Mouse (Mus musculus) midbrain, embryonic 11.5 days (tissue): ENCODE measurements around the gene Itga11. TPM values are rescaled to one million over a fixed set of nuclear protein-coding genes. Genes with fewer than 3 reads are reported as not detected.
"Not testable (repeated sequence)": the region's sequence is repeated elsewhere in the genome, so short reads cannot be mapped to it uniquely, and the experiment has no call there.

Experiments used
- ATAC-seq: fragments of 200-750 bp; cut with Nextera tagmentation; 2 replicates; pipeline ENCODE4 v1.8.0; 2017; ENCODE audit warnings: moderate TSS enrichment, moderate library complexity; ENCODE audit not compliant: low FRiP score
- DNase-seq: peaks from one replicate; pipeline ENCODE4 v3.0.0; 2015; ENCODE audit warnings: low spot score; ENCODE audit errors: missing footprints
- H3K27ac ChIP-seq: fragments of 300-500 bp; sonication (generic); 2 replicates; pipeline ENCODE4 v1.5.1; 2014; ENCODE audit warnings: low read depth, low read length
- H3K27me3 ChIP-seq: fragments of 300-500 bp; sonication (generic); 2 replicates; pipeline ENCODE4 v1.6.1; 2014; ENCODE audit warnings: mild to moderate bottlenecking, low read length, moderate library complexity, mixed read lengths; ENCODE audit not compliant: control insufficient read depth, insufficient read depth
- H3K36me3 ChIP-seq: fragments of 300-500 bp; sonication (generic); 2 replicates; pipeline ENCODE4 v1.6.1; 2014; ENCODE audit warnings: mild to moderate bottlenecking, low read length, moderate library complexity, mixed read lengths; ENCODE audit not compliant: control insufficient read depth, insufficient read depth
- H3K4me1 ChIP-seq: fragments of 300-500 bp; sonication (generic); 2 replicates; pipeline ENCODE4 v1.6.1; 2014; ENCODE audit warnings: low read length; ENCODE audit not compliant: control insufficient read depth, insufficient read depth
- H3K4me2 ChIP-seq: fragments of 300-500 bp; sonication (generic); 2 replicates; pipeline ENCODE4 v1.6.1; 2014; ENCODE audit warnings: mild to moderate bottlenecking, moderate library complexity
- H3K4me3 ChIP-seq: fragments of 300-500 bp; sonication (generic); 2 replicates; pipeline ENCODE4 v1.5.1; 2014; ENCODE audit warnings: low read depth, low read length
- H3K9ac ChIP-seq: fragments of 300-500 bp; sonication (generic); 2 replicates; pipeline ENCODE4 v1.6.1; 2014; ENCODE audit warnings: low read length
- H3K9me3 ChIP-seq: fragments of 300-500 bp; sonication (generic); 2 replicates; pipeline ENCODE4 v1.6.1; 2016; ENCODE audit warnings: low read length; ENCODE audit not compliant: control insufficient read depth
- WGBS: fragments of 180-500 bp; shearing (Covaris S2); extraction: QIAGEN DNeasy Blood & Tissue Kit; methylation state at CpG from one replicate; pipeline ENCODE4 v1.1.7; 2014; 5-methylcytosine and 5-hydroxymethylcytosine counted together
- polyA plus RNA-seq: library from polyadenylated mRNA; unstranded; fragments of >200 nt; fragmentation: Nextera tagmentation; extraction: Ambion mirVana; gene quantifications from 2 replicates; pipeline ENCODE4 v1.2.1, GENCODE M21; 2014

Itga11 gene
- polyA plus RNA-seq, 1 experiment from 2014 or later = 2.4 TPM

DNA sequence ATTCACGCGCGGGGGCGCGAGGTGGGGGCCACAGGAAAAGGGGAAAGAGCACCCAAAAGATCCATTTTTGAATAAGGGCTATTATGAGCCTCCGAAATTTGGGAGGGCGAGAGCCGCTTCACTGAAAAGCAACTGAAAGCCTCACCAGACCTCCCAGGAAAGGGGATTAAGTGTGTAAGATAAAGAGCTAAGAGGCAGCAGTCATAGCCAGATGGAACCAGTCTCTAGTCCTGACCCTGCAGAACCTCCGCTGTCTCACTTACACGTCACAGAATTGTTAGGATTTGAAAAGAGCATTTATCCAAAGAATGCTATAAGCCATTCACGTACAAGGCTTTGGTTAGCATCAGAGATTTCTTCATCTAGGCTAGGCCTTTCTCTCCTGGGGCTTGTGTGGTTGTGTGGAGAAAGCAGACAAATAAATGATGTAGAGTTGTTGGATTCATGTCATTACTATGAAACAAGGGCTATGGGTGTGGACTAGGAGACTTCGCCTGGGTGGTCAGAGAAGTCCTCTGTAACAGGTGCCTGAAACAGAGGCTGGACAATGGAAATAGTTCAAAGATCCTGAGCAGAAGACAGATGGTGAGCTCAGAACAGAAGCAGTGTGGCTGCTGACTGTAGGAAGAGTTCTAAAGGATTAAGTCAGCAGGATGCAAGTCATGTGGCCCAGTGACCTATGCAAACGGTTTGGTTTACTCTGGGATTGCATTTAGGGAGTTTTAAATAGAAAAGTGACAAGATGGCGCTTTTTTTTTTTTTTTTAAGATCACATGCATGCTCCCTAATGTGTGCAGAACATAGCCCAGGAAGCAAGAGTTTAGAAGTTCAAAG, 134.8 kb downstream of the Itga11 start:
- WGBS = 4% methylated on average over 14 of the region's 14 CpGs

DNA sequence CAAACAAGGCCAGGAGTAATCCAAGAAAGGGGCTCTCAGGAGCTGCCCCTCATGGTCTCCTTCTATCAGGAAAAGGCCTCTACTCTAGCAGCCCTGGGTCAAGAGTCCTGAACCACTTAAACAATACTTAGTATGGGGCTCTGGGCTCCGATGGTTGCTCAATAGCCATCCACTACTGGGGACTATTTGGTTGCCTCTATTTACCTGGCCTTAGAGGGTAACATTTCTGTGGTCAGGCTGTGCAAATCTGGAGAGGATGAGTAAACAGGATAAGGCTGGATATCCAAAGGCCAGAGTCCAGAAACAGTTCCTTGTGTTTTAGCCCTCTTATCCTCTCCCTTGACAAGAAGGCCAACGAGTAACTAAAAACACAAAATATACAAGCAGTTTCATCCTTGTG, 137.1 kb downstream of the Itga11 start:
- no peak for ATAC-seq
- Histone ChIP-seq H3K4me2 (no peak overlapping the region), H3K27ac (no peak overlapping the region), H3K9me3 (no peaks in the 10 kb centered on the region), H3K9ac (no peak overlapping the region), H3K4me1 (peaks cover 8% of the 10 kb centered on the region), H3K27me3 (no peaks in the 10 kb centered on the region), H3K36me3 (no peaks in the 10 kb centered on the region), H3K4me3 (no peak overlapping the region)
- WGBS = 76% methylated on average over 2 of the region's 2 CpGs
- no peak for DNase-seq

More for the DNA sequence above, 134.8 kb downstream of the Itga11 start:
- peak overlapping the region; percentile 95 for H3K9ac ChIP-seq
- peak overlapping the region; percentile 99 for H3K4me3 ChIP-seq
- H3K27ac ChIP-seq = peak overlapping the region; percentile 96
- peaks cover 14% of the 10 kb centered on the region for H3K4me1 ChIP-seq
- DNase-seq (peak; percentile 93), ATAC-seq (peak; percentile 51)
- H3K36me3 ChIP-seq = no peaks in the 10 kb centered on the region
- no peaks in the 10 kb centered on the region for H3K9me3 ChIP-seq
- H3K27me3 ChIP-seq = no peaks in the 10 kb centered on the region
- H3K4me2 ChIP-seq = peak overlapping the region; percentile 90

DNA sequence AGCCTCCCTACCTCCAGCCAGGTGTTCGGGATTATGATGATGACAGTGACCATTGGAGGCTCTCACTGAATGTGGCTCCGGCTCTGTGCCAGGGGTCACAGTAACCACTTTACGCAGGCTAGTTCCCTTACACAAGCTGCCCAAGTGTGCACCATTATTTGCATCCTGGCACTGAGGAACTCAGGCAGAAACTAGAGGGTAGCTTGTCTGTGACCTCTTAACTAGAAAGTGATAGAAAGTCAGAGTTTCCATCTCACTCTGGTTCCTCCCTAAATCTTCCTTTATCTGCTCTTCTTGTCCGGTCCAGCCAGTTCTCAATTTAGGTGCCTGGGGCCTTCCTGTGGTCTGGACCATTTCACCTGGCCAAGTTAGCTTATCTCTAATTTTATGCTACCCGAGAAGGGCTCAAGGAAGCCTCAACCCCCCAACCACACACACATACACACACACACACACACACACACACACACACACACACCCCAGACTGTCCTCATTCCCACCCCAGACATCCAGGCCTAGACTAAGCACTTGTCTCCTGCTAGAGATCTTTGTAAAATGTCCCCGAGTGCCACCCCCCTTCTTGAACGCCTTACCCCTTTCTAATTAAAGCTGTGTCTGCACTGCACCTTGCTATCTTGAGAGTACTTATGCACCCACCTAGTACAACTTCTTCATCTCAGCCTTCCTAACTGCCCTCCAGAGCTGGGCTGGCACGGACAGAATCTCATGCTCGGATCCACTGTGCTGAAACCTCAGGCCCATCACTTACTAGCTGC, 138.9 kb downstream of the Itga11 start:
- WGBS = 83% methylated on average over 9 of the region's 9 CpGs
- ATAC-seq (no peak), DNase-seq (no peak)
- Histone ChIP-seq H3K9me3 (no peaks in the 10 kb centered on the region), H3K4me2 (no peak overlapping the region), H3K36me3 (no peaks in the 10 kb centered on the region), H3K27ac (no peak overlapping the region), H3K9ac (no peak overlapping the region), H3K4me1 (peaks cover 8% of the 10 kb centered on the region), H3K4me3 (no peak overlapping the region), H3K27me3 (no peaks in the 10 kb centered on the region)

DNA sequence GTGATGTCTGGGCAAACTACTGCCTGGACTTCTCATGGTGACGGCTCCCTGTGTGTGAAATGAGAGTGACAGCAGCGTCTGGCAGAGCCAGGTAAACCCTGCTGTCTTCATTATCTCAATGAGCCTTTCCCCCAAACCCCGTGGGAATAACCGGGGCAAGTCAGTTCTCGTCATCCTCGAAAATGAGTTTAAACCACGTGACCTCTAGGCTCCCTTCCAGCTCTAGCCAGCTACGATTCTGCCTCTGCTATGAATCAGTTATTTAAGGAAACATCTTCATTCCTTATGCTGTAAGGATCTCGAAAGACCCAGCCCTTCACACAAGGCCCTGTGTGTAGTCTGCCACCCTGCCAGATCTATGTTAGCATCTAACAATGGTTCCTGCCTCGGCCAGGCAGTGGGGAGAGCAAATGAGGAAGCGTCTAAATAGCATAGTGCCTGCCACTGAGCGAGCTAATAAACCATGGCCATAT, 139.5 kb downstream of the Itga11 start:
- no peak for ATAC-seq
- 77% methylated on average over 12 of the region's 12 CpGs for WGBS
- DNase-seq = no peak

DNA sequence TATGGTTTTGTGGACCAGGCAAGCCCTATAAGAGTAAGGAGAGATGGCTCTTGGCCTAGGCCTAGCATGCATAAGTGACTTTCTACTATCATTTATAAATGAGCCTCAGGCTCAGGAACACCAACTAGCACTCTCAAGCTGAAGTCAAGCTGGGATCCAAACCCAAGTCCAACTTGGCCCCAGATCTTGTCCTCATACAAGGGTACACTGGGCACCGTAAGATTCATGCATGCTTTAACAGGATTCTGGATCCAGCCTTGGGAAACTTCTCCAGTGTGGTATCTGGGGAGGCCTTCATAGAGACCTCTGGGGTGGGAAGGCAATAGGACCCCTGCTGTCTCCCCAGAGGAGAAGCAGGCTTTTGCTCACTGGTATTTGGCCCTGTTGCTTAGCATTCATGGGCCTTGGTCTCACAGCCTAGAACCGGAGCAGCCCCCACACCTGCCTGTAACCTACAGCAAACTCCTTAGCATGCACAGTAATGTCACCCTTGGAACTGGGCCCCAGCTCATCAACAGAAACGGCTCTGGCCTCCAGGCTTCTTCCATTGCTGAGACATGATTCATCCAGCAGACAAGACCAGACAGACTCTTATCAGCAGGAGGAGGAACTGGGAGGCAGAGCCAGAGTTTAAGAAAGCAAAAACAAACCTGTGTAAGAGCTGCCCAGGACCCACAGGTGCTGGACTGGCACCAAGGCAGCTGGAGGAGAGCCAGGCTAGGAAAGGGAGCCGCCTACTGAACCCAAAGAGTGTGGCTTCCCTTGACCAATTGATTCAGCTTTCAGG, 140.4 kb downstream of the Itga11 start:
- H3K9ac ChIP-seq = no peak overlapping the region
- no peak overlapping the region for H3K4me2 ChIP-seq
- 81% methylated on average over 4 of the region's 4 CpGs for WGBS
- no peak overlapping the region for H3K27ac ChIP-seq
- no peaks in the 10 kb centered on the region for H3K9me3 ChIP-seq
- DNase-seq (no peak), ATAC-seq (no peak)
- no peaks in the 10 kb centered on the region for H3K36me3 ChIP-seq
- H3K4me1 ChIP-seq = no peaks in the 10 kb centered on the region
- H3K27me3 ChIP-seq = no peaks in the 10 kb centered on the region
- H3K4me3 ChIP-seq = no peak overlapping the region

More for the DNA sequence above, 139.5 kb downstream of the Itga11 start:
- Histone ChIP-seq H3K4me3 (no peak overlapping the region), H3K9ac (no peak overlapping the region), H3K27me3 (no peaks in the 10 kb centered on the region), H3K27ac (no peak overlapping the region), H3K4me2 (no peak overlapping the region), H3K36me3 (no peaks in the 10 kb centered on the region), H3K9me3 (no peaks in the 10 kb centered on the region), H3K4me1 (peaks cover 7% of the 10 kb centered on the region)

DNA sequence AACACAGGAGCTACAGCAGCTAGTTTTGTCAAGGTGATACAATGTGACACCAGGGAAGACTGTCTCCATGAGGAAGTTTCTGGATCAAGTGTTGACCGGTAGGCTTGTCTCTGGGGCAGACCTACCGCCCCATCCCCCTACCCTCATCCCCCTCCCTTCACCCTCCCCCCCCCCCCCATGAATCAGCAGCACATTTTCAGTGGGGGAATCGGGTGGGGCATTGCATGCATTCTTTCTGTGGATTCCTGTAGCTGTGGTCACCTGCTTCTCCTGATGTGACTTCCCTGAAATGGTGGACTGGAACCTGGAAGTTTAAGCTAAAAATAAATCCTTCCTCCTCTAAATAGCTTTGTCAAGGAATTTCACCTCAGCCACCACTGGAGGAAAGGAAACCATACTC, 141.9 kb downstream of the Itga11 start:
- Histone ChIP-seq H3K27ac (no peak overlapping the region), H3K9ac (no peak overlapping the region), H3K9me3 (no peaks in the 10 kb centered on the region), H3K27me3 (no peaks in the 10 kb centered on the region), H3K4me3 (no peak overlapping the region), H3K4me1 (no peaks in the 10 kb centered on the region), H3K4me2 (no peak overlapping the region), H3K36me3 (no peaks in the 10 kb centered on the region)
- WGBS = 79% methylated on average over 3 of the region's 3 CpGs
- DNase-seq = no peak
- no peak for ATAC-seq

DNA sequence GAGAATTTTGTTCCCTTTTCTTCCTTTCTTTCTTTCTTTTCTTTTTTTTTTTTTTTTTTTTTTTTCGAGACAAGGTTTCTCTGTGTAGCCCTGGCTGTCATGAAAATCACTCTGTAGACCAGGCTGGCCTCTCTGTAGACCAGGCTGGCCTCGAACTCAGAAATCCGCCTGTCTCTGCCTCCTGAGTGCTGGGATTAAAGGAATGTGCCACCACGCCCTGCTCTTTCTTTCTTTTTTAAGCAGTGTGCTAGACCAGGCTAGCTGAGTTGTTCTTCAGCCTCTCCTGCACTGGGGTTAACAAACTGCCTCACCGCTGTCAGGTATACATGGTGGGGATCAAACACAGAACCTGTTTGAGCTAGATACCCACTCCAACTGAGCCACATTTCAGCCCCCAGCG, 142.3 kb downstream of the Itga11 start:
- not testable (repeated sequence) for H3K27me3 ChIP-seq, ATAC-seq
- 90% methylated on average over 6 of the region's 6 CpGs for WGBS

DNA sequence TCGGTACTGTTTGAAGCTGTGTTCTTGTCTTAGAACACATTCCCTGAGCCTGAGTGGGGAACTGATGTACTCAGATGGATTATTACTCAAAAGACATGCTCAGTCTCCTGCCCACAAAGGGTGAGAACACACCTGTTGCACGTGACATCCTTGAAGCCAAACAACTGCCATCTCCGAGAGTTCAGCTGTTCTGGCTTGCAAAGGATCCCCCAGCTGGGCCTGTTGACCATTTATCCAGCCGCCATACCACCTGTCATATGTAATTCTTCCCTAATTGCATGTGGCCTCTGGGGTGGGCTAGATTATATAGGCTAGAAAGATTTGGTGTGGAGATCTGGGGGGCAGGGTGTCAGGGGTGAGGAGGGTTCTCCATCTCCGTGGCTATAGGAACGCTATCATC, 143.2 kb downstream of the Itga11 start:
- no peak for DNase-seq
- Histone ChIP-seq H3K4me2 (no peak overlapping the region), H3K9ac (no peak overlapping the region), H3K4me1 (peaks cover 2% of the 10 kb centered on the region), H3K36me3 (no peaks in the 10 kb centered on the region), H3K27me3 (no peaks in the 10 kb centered on the region), H3K4me3 (no peak overlapping the region), H3K9me3 (no peaks in the 10 kb centered on the region), H3K27ac (no peak overlapping the region)
- 91% methylated on average over 6 of the region's 6 CpGs for WGBS
- no peak for ATAC-seq

More for the DNA sequence above, 142.3 kb downstream of the Itga11 start:
- H3K4me1 ChIP-seq, H3K36me3 ChIP-seq, H3K4me3 ChIP-seq, H3K9ac ChIP-seq, H3K4me2 ChIP-seq, H3K9me3 ChIP-seq, H3K27ac ChIP-seq, DNase-seq: not testable (repeated sequence)
